Mouse (Mus musculus): ENCODE measurements around the gene Hpse2. TPM values are rescaled to one million over a fixed set of nuclear protein-coding genes. Genes with fewer than 3 reads are reported as not detected.

Gene Hpse2
- total and polyA plus RNA-seq, 2 experiments from 2014 or later = 0.23 to 0.55 TPM

GRCm38 (mm10) chr19:42743261-42743660 lies 644.9 kb downstream of the Hpse2 start:
- Histone ChIP-seq H3K27me3 (ENCODE audit: insufficient read depth, low read length) (no peaks in the 10 kb centered on the region), H3K4me2 (ENCODE audit: low read depth, low read length, poor library complexity, severe bottlenecking) (no peak overlapping the region), H3K4me3 (ENCODE audit: low read depth, low read length) (no peak overlapping the region), H3K9me3 (ENCODE audit: low read length) (no peaks in the 10 kb centered on the region), H3K36me3 (ENCODE audit: insufficient read depth, low read length) (no peaks in the 10 kb centered on the region), H3K27ac (ENCODE audit: low read depth, low read length) (no peak overlapping the region), H3K9ac (replicated peaks; ENCODE audit: low read length, poor library complexity, severe bottlenecking) (no peak overlapping the region), H3K4me1 (ENCODE audit: insufficient read depth, low read length) (0 out of 2 replicates have a peak, but pooled peaks cover 5% of the 10 kb centered on the region)
- DNase-seq (ENCODE audit: low spot score) = no peak
- no peak for TF ChIP-seq CTCF (IDR thresholded peaks at IDR 0.05)
- ATAC-seq (ENCODE audit: low FRiP score) = no peak
- 45% methylated on average over 16 of the region's 16 CpGs for WGBS

GRCm38 (mm10) chr19:42741884-42742283 lies 646.3 kb downstream of the Hpse2 start:
- H3K4me2 ChIP-seq (ENCODE audit: low read depth, low read length, poor library complexity, severe bottlenecking) = no peak overlapping the region
- H3K9me3 ChIP-seq (ENCODE audit: low read length) = no peaks in the 10 kb centered on the region
- H3K4me3 ChIP-seq (ENCODE audit: low read depth, low read length) = no peak overlapping the region
- H3K4me1 ChIP-seq (ENCODE audit: insufficient read depth, low read length) = 0 out of 2 replicates have a peak, but pooled peaks cover 5% of the 10 kb centered on the region
- H3K27ac ChIP-seq (ENCODE audit: low read depth, low read length) = no peak overlapping the region
- H3K27me3 ChIP-seq (ENCODE audit: insufficient read depth, low read length) = no peaks in the 10 kb centered on the region
- 84% methylated on average over 14 of the region's 14 CpGs for WGBS
- TF ChIP-seq CTCF (IDR thresholded peaks at IDR 0.05) = no peak
- H3K9ac ChIP-seq (replicated peaks; ENCODE audit: low read length, poor library complexity, severe bottlenecking) = no peak overlapping the region
- no peak for ATAC-seq (ENCODE audit: low FRiP score)
- H3K36me3 ChIP-seq (ENCODE audit: insufficient read depth, low read length) = no peaks in the 10 kb centered on the region
- DNase-seq (ENCODE audit: low spot score) = no peak

- no peaks in the 10 kb centered on the region for H3K36me3 ChIP-seq (ENCODE audit: insufficient read depth, low read length)
- 81% methylated on average over 8 of the region's 8 CpGs for WGBS
- DNase-seq (ENCODE audit: low spot score) = no peak
These were observed 647.8 kb downstream of the Hpse2 start for GRCm38 (mm10) chr19:42740163-42740899.

GRCm38 (mm10) chr19:42739734-42740133 lies 648.4 kb downstream of the Hpse2 start:
- Histone ChIP-seq H3K27ac (ENCODE audit: low read depth, low read length) (no peak overlapping the region), H3K4me2 (ENCODE audit: low read depth, low read length, poor library complexity, severe bottlenecking) (no peak overlapping the region), H3K4me3 (ENCODE audit: low read depth, low read length) (no peak overlapping the region), H3K27me3 (ENCODE audit: insufficient read depth, low read length) (no peaks in the 10 kb centered on the region), H3K9me3 (ENCODE audit: low read length) (no peaks in the 10 kb centered on the region), H3K9ac (replicated peaks; ENCODE audit: low read length, poor library complexity, severe bottlenecking) (no peak overlapping the region), H3K4me1 (ENCODE audit: insufficient read depth, low read length) (0 out of 2 replicates have a peak, but pooled peaks cover 5% of the 10 kb centered on the region), H3K36me3 (ENCODE audit: insufficient read depth, low read length) (no peaks in the 10 kb centered on the region)
- DNase-seq (ENCODE audit: low spot score) (no peak), ATAC-seq (ENCODE audit: low FRiP score) (no peak)
- WGBS = 93% methylated on average over 6 of the region's 6 CpGs
- no peak for TF ChIP-seq CTCF (IDR thresholded peaks at IDR 0.05)

More at GRCm38 (mm10) chr19:42740163-42740899, 647.8 kb downstream of the Hpse2 start:
- Histone ChIP-seq H3K9me3 (ENCODE audit: low read length) (no peaks in the 10 kb centered on the region), H3K27ac (ENCODE audit: low read depth, low read length) (no peak overlapping the region), H3K4me1 (ENCODE audit: insufficient read depth, low read length) (0 out of 2 replicates have a peak, but pooled peaks cover 5% of the 10 kb centered on the region), H3K9ac (replicated peaks; ENCODE audit: low read length, poor library complexity, severe bottlenecking) (no peak overlapping the region), H3K4me2 (ENCODE audit: low read depth, low read length, poor library complexity, severe bottlenecking) (no peak overlapping the region), H3K4me3 (ENCODE audit: low read depth, low read length) (no peak overlapping the region), H3K27me3 (ENCODE audit: insufficient read depth, low read length) (no peaks in the 10 kb centered on the region)
- no peak for TF ChIP-seq CTCF (IDR thresholded peaks at IDR 0.05)
- ATAC-seq (ENCODE audit: low FRiP score) = no peak

- H3K9me3 ChIP-seq (ENCODE audit: low read length) = no peaks in the 10 kb centered on the region
- no peak overlapping the region for H3K27ac ChIP-seq (ENCODE audit: low read depth, low read length)
- H3K9ac ChIP-seq (replicated peaks; ENCODE audit: low read length, poor library complexity, severe bottlenecking) = no peak overlapping the region
- ATAC-seq (ENCODE audit: low FRiP score) = no peak
- H3K36me3 ChIP-seq (ENCODE audit: insufficient read depth, low read length) = no peaks in the 10 kb centered on the region
- no peak overlapping the region for H3K4me3 ChIP-seq (ENCODE audit: low read depth, low read length)
- no peak for TF ChIP-seq CTCF (IDR thresholded peaks at IDR 0.05)
- H3K4me2 ChIP-seq (ENCODE audit: low read depth, low read length, poor library complexity, severe bottlenecking) = no peak overlapping the region
- H3K4me1 ChIP-seq (ENCODE audit: insufficient read depth, low read length) = no peaks in the 10 kb centered on the region
- H3K27me3 ChIP-seq (ENCODE audit: insufficient read depth, low read length) = no peaks in the 10 kb centered on the region
- WGBS = 54% methylated on average over 9 of the region's 9 CpGs
- DNase-seq (ENCODE audit: low spot score) = no peak
These were observed 650.4 kb downstream of the Hpse2 start for GRCm38 (mm10) chr19:42737753-42738152.

Other genes with a start within 250 kb of the Hpse2 start
- gene Cnnm1, start 52.1 kb upstream of the Hpse2 start, total RNA-seq (2014; rRNA removed) = 7.5 and 9.7 TPM in 2 replicates
- gene Cnnm1, start 52.1 kb upstream of the Hpse2 start, polyA plus RNA-seq (2015; fragmentation: Nextera tagmentation; extraction: Ambion mirVana) = 2.7 and 3.3 TPM in 2 replicates
- gene Got1, start 136.2 kb upstream of the Hpse2 start, total RNA-seq (2014; rRNA removed) = 89.8 and 103 TPM in 2 replicates
- gene Got1, start 136.2 kb upstream of the Hpse2 start, polyA plus RNA-seq (2015; fragmentation: Nextera tagmentation; extraction: Ambion mirVana) = 121 and 129 TPM in 2 replicates
- gene Nkx2-3, start 224.0 kb upstream of the Hpse2 start, total RNA-seq (2014; rRNA removed) = 0.05 TPM in 1 of 2 replicates, not detected in the other
- gene Nkx2-3, start 224.0 kb upstream of the Hpse2 start, polyA plus RNA-seq (2015; fragmentation: Nextera tagmentation; extraction: Ambion mirVana) = 0.12 TPM in 1 of 2 replicates, not detected in the other